Mouse (Mus musculus): ENCODE results near the gene Lipt2. TPM values are rescaled to one million over a fixed set of nuclear protein-coding genes. Genes with fewer than 3 reads are reported as not detected.
A peak's percentile ranks its signal among the peaks of the same experiment; 100 is the strongest.

Lipt2 gene
- 3.6 and 4.4 TPM in 2 replicates for polyA plus RNA-seq (2012; rRNA removed)

- Histone ChIP-seq H3K4me1 (ENCODE audit: control insufficient read depth, insufficient read depth, low read length) (peaks cover 4% of the 10 kb centered on the region; the same call in 1 of the 2 replicates), H3K4me3 (ENCODE audit: insufficient read depth, low read depth, low read length) (peak within 1 kb of the TSS; percentile 69), H3K36me3 (ENCODE audit: control insufficient read depth, insufficient read depth, low read length) (no peaks in the 10 kb centered on the region), H3K27me3 (replicated peaks; ENCODE audit: control insufficient read depth, insufficient read depth, low read length) (no peaks in the 10 kb centered on the region), H3K27ac (ENCODE audit: insufficient read depth, low read depth, low read length) (peak within 1 kb of the TSS; percentile 71)
- DNase-seq, result peak; percentile 97
- under 1% methylated on average over 78 of the region's 78 CpGs for WGBS
- TF ChIP-seq POLR2A (IDR thresholded peaks at IDR 0.05; ENCODE audit: low read depth, low read length) (peak; percentile 29), CTCF (conservative IDR thresholded peaks at IDR 0.05; ENCODE audit: insufficient read depth, insufficient read length, low read depth, low read length) (0 out of 2 replicates have a peak, but pooled peaks have one; percentile 12)
Observed at GRCm38 (mm10) chr7:100159105-100159841, at the start of gene Lipt2. Gene Lipt2, plus strand, starts transcription at chr7:100159277.

- no peak for DNase-seq
- Histone ChIP-seq H3K27me3 (replicated peaks; ENCODE audit: control insufficient read depth, insufficient read depth, low read length) (no peaks in the 10 kb centered on the region), H3K4me1 (ENCODE audit: control insufficient read depth, insufficient read depth, low read length) (peaks cover 3% of the 10 kb centered on the region; the same call in 1 of the 2 replicates), H3K27ac (ENCODE audit: insufficient read depth, low read depth, low read length) (no peak overlapping the region), H3K36me3 (ENCODE audit: control insufficient read depth, insufficient read depth, low read length) (no peaks in the 10 kb centered on the region; the same call in 1 of the 2 replicates), H3K4me3 (ENCODE audit: insufficient read depth, low read depth, low read length) (no peak overlapping the region)
- 68% methylated on average over 10 of the region's 10 CpGs for WGBS
- TF ChIP-seq POLR2A (IDR thresholded peaks at IDR 0.05; ENCODE audit: low read depth, low read length) (no peak), CTCF (conservative IDR thresholded peaks at IDR 0.05; ENCODE audit: insufficient read depth, insufficient read length, low read depth, low read length) (no peak)
Observed at GRCm38 (mm10) chr7:100111506-100111905, 47.6 kb upstream of the Lipt2 start.

DNA sequence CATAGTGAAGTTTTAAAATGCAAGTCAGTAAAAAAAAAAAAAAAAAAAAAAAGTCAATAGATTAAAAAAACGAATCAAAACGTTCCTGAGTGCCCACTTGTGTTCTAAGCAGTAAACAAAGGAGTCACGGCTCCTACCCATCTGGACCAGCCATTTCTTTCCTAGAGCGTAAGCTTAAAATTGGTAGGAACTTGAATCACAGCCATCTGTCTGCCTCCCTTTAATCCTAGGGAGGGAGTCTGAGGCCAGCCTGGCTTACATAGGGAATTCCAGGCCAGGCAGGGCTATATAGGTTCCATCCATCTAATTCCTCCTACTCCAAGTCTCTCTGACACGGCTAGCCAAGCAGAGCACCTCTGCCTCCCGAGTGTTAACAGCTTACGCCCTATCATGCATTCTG is 45.3 kb upstream of the Lipt2 start:
- Histone ChIP-seq H3K27me3 (replicated peaks; ENCODE audit: control insufficient read depth, insufficient read depth, low read length) (no peaks in the 10 kb centered on the region), H3K27ac (ENCODE audit: insufficient read depth, low read depth, low read length) (no peak overlapping the region), H3K4me1 (ENCODE audit: control insufficient read depth, insufficient read depth, low read length) (peaks cover 3% of the 10 kb centered on the region; the same call in 1 of the 2 replicates), H3K4me3 (ENCODE audit: insufficient read depth, low read depth, low read length) (no peak overlapping the region), H3K36me3 (ENCODE audit: control insufficient read depth, insufficient read depth, low read length) (no peaks in the 10 kb centered on the region; the same call in 1 of the 2 replicates)
- TF ChIP-seq POLR2A (IDR thresholded peaks at IDR 0.05; ENCODE audit: low read depth, low read length) (no peak), CTCF (conservative IDR thresholded peaks at IDR 0.05; ENCODE audit: insufficient read depth, insufficient read length, low read depth, low read length) (no peak)
- DNase-seq, result no peak
- 63% methylated on average over 7 of the region's 7 CpGs for WGBS

GRCm38 (mm10) chr7:100114279-100114678 is 44.8 kb upstream of the Lipt2 start:
- no peak overlapping the region for H3K4me3 ChIP-seq (ENCODE audit: insufficient read depth, low read depth, low read length)
- peak; percentile 42 for DNase-seq
- WGBS, result 72% methylated on average over 6 of the region's 6 CpGs
- no peak overlapping the region for H3K27ac ChIP-seq (ENCODE audit: insufficient read depth, low read depth, low read length)
- H3K4me1 ChIP-seq (ENCODE audit: control insufficient read depth, insufficient read depth, low read length), result peaks cover 3% of the 10 kb centered on the region; the same call in 1 of the 2 replicates
- TF ChIP-seq CTCF (conservative IDR thresholded peaks at IDR 0.05; ENCODE audit: insufficient read depth, insufficient read length, low read depth, low read length) (no peak), POLR2A (IDR thresholded peaks at IDR 0.05; ENCODE audit: low read depth, low read length) (no peak)
- no peaks in the 10 kb centered on the region for H3K27me3 ChIP-seq (replicated peaks; ENCODE audit: control insufficient read depth, insufficient read depth, low read length)
- H3K36me3 ChIP-seq (ENCODE audit: control insufficient read depth, insufficient read depth, low read length), result no peaks in the 10 kb centered on the region; the same call in 1 of the 2 replicates

GRCm38 (mm10) chr7:100120791-100121261 is 38.3 kb upstream of the Lipt2 start:
- peak overlapping the region; percentile 70 for H3K4me3 ChIP-seq (ENCODE audit: insufficient read depth, low read depth, low read length)
- TF ChIP-seq CTCF (conservative IDR thresholded peaks at IDR 0.05; ENCODE audit: insufficient read depth, insufficient read length, low read depth, low read length) (no peak), POLR2A (IDR thresholded peaks at IDR 0.05; ENCODE audit: low read depth, low read length) (no peak)
- H3K27me3 ChIP-seq (replicated peaks; ENCODE audit: control insufficient read depth, insufficient read depth, low read length), result no peaks in the 10 kb centered on the region
- H3K27ac ChIP-seq (ENCODE audit: insufficient read depth, low read depth, low read length), result no peak overlapping the region; the same call in 1 of the 2 replicates
- no peaks in the 10 kb centered on the region for H3K36me3 ChIP-seq (ENCODE audit: control insufficient read depth, insufficient read depth, low read length)
- WGBS, result under 1% methylated on average over 25 of the region's 25 CpGs
- no peaks in the 10 kb centered on the region for H3K4me1 ChIP-seq (ENCODE audit: control insufficient read depth, insufficient read depth, low read length)
- no peak for DNase-seq

DNA sequence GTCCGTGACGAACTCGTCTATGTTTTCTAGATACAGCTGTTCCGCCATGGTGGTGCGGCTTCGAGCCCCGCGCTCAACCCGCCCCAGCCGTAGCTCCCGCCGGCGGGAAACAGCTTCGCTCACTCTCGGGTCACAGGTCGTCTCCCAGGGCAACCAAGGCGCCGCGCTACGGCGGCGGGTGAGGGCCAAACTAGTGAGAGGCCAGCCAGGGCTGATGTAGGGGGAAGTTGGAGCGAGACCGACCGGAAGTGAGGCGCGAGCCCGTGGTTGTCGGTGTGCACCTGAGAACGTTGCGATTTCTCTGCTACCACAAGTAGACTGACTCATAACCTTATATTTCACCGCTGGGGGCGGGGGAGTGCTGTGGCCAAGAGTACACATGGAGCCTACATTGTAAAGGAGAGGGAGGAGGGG is 37.7 kb upstream of the Lipt2 start, which contains the start of gene Pold3:
TSS of gene Pold3 (minus strand) at position 190 of the 414 bp plus-strand sequence.
- Histone ChIP-seq H3K27me3 (replicated peaks; ENCODE audit: control insufficient read depth, insufficient read depth, low read length) (no peaks in the 10 kb centered on the region), H3K36me3 (ENCODE audit: control insufficient read depth, insufficient read depth, low read length) (no peaks in the 10 kb centered on the region), H3K27ac (ENCODE audit: insufficient read depth, low read depth, low read length) (no peak within 1 kb of the TSS; the same call in 1 of the 2 replicates), H3K4me3 (ENCODE audit: insufficient read depth, low read depth, low read length) (peak within 1 kb of the TSS; percentile 70), H3K4me1 (ENCODE audit: control insufficient read depth, insufficient read depth, low read length) (no peaks in the 10 kb centered on the region)
- DNase-seq, result peak; percentile 99
- under 1% methylated on average over 33 of the region's 33 CpGs for WGBS
- TF ChIP-seq POLR2A (IDR thresholded peaks at IDR 0.05; ENCODE audit: low read depth, low read length) (peak; percentile 73), CTCF (conservative IDR thresholded peaks at IDR 0.05; ENCODE audit: insufficient read depth, insufficient read length, low read depth, low read length) (no peak)

GRCm38 (mm10) chr7:100123486-100123885 is 35.6 kb upstream of the Lipt2 start:
- TF ChIP-seq POLR2A (IDR thresholded peaks at IDR 0.05; ENCODE audit: low read depth, low read length), result no peak
- TF ChIP-seq CTCF (conservative IDR thresholded peaks at IDR 0.05; ENCODE audit: insufficient read depth, insufficient read length, low read depth, low read length), result peak; percentile 85
- DNase-seq, result peak; percentile 40
- Histone ChIP-seq H3K4me1 (ENCODE audit: control insufficient read depth, insufficient read depth, low read length) (no peaks in the 10 kb centered on the region), H3K27ac (ENCODE audit: insufficient read depth, low read depth, low read length) (no peak overlapping the region), H3K4me3 (ENCODE audit: insufficient read depth, low read depth, low read length) (no peak overlapping the region), H3K36me3 (ENCODE audit: control insufficient read depth, insufficient read depth, low read length) (no peaks in the 10 kb centered on the region), H3K27me3 (replicated peaks; ENCODE audit: control insufficient read depth, insufficient read depth, low read length) (no peaks in the 10 kb centered on the region)
- 48% methylated on average over 6 of the region's 6 CpGs for WGBS

All from kidney, adult 2 months (tissue).